Mouse (Mus musculus) myocyte (in vitro differentiated cells): ENCODE data around the gene Cdpf1. TPM values are rescaled to one million over a fixed set of nuclear protein-coding genes. Genes with fewer than 3 reads are reported as not detected.
A peak's percentile ranks its signal among the peaks of the same experiment; 100 is the strongest.

Source experiments
- H3K27me3 ChIP-seq: one replicate; pipeline ENCODE4 v1.6.1; 2011; ENCODE audit not compliant: control insufficient read depth, insufficient read depth, insufficient read length
- H3K36me3 ChIP-seq: one replicate; pipeline ENCODE4 v1.6.1; 2011; ENCODE audit not compliant: control insufficient read depth, insufficient read depth
- H3K4me2 ChIP-seq: one replicate; pipeline ENCODE4 v1.6.1; 2011; ENCODE audit warnings: low read depth, control low read depth
- H3K4me3 ChIP-seq: one replicate; pipeline ENCODE4 v1.5.1; 2011; ENCODE audit warnings: mild to moderate bottlenecking, control low read depth, moderate library complexity
- H3K79me2 ChIP-seq: one replicate; pipeline ENCODE4 v1.6.1; 2011; ENCODE audit not compliant: control insufficient read depth, insufficient read depth
- H3ac ChIP-seq: one replicate; pipeline ENCODE4 v1.6.1; 2011; ENCODE audit not compliant: control insufficient read depth, insufficient read length
- CEBPB ChIP-seq: IDR thresholded peaks from 2 replicates; pipeline ENCODE4 v1.6.1; 2011; ENCODE audit warnings: mild to moderate bottlenecking, moderate library complexity; ENCODE audit not compliant: poor library complexity, insufficient read depth, severe bottlenecking
- E2F4 ChIP-seq: IDR thresholded peaks from one replicate; pipeline ENCODE4 v1.6.1; 2011; ENCODE audit warnings: mild to moderate bottlenecking, control low read depth, moderate library complexity; ENCODE audit not compliant: insufficient read depth
- MAX ChIP-seq: IDR thresholded peaks from one replicate; pipeline ENCODE4 v1.6.1; 2011; ENCODE audit warnings: low read depth, mild to moderate bottlenecking, control low read depth
- MYOD1 ChIP-seq, 3 experiments: IDR thresholded peaks; one replicate each; pipeline ENCODE4 v1.6.1; 2011; ENCODE audit warnings: control low read depth in 2 of 3, low read depth in 2 of 3, mild to moderate bottlenecking in 2 of 3, moderate library complexity in 1 of 3; ENCODE audit not compliant: insufficient read length in 2 of 3, control insufficient read depth in 1 of 3
- MYOG ChIP-seq, 3 experiments: IDR thresholded peaks; one replicate each; pipeline ENCODE4 v1.6.1; 2011; ENCODE audit warnings: control low read depth in 2 of 3, low read depth in 2 of 3, mild to moderate bottlenecking in 2 of 3; ENCODE audit not compliant: insufficient read length in 2 of 3, control insufficient read depth in 1 of 3, insufficient read depth in 1 of 3
- POLR2A ChIP-seq: IDR thresholded peaks from one replicate; pipeline ENCODE4 v1.6.1; 2011; ENCODE audit warnings: low read depth, mild to moderate bottlenecking, control low read depth, moderate library complexity; ENCODE audit not compliant: insufficient read length
- POLR2AphosphoS2 ChIP-seq: IDR thresholded peaks from one replicate; pipeline ENCODE4 v1.6.1; 2011; ENCODE audit warnings: low read depth, control low read depth; ENCODE audit not compliant: insufficient read length
- REST ChIP-seq: IDR thresholded peaks from one replicate; pipeline ENCODE4 v1.6.1; 2011; ENCODE audit warnings: mild to moderate bottlenecking, control low read depth, moderate library complexity; ENCODE audit not compliant: insufficient read depth, insufficient read length
- SRF ChIP-seq: IDR thresholded peaks from one replicate; pipeline ENCODE4 v1.6.1; 2011; ENCODE audit warnings: low read depth; ENCODE audit not compliant: control insufficient read depth, insufficient read length
- TCF12 ChIP-seq: IDR thresholded peaks from one replicate; pipeline ENCODE4 v1.6.1; 2011; ENCODE audit warnings: mild to moderate bottlenecking, control low read depth; ENCODE audit not compliant: poor library complexity, insufficient read depth, severe bottlenecking
- TCF3 ChIP-seq: IDR thresholded peaks from one replicate; pipeline ENCODE4 v1.6.1; 2011; ENCODE audit warnings: low read depth, control low read depth; ENCODE audit not compliant: insufficient read length
- USF1 ChIP-seq: IDR thresholded peaks from one replicate; pipeline ENCODE4 v1.6.1; 2011; ENCODE audit warnings: low read depth, mild to moderate bottlenecking, control low read depth, moderate library complexity
- polyA plus RNA-seq: library from polyadenylated mRNA; unstranded; fragments of >200 nt; fragmentation: generic; extraction: Trizol; gene quantifications from one replicate; pipeline ENCODE4 v1.2.1, GENCODE M21; 2012; ENCODE audit warnings: missing spikeins

Gene Cdpf1
- 25.1 TPM for polyA plus RNA-seq

GRCm38 (mm10) chr15:85811535-85812277 is at the start of gene Cdpf1:
Gene Cdpf1, minus strand, starts transcription at chr15:85811697.
- Histone ChIP-seq H3K27me3 (peaks cover 29% of the 10 kb centered on the region), H3K79me2 (no peaks in the 10 kb centered on the region), H3K36me3 (no peaks in the 10 kb centered on the region), H3K4me3 (peak within 1 kb of the TSS; percentile 49), H3ac (peak within 1 kb of the TSS; percentile 33), H3K4me2 (peak within 1 kb of the TSS; percentile 81)
- no peak for TF ChIP-seq SRF
- no peak for TF ChIP-seq REST
- peak; percentile 96 for TF ChIP-seq POLR2AphosphoS2
- TF ChIP-seq MYOD1 (IDR thresholded peaks at IDR 0.05; ENCODE audit: control insufficient read depth in 1 of 3, insufficient read length in 2 of 3, low read depth in 2 of 3): no peak
- no peak for TF ChIP-seq MYOG (IDR thresholded peaks at IDR 0.05; ENCODE audit: control insufficient read depth in 1 of 3, insufficient read depth in 1 of 3, insufficient read length in 2 of 3, low read depth in 2 of 3)
- TF ChIP-seq POLR2A: peak; percentile 93
- 0 out of 2 replicates have a peak, but pooled peaks have one; percentile 13 for TF ChIP-seq CEBPB
- TF ChIP-seq TCF3: no peak

GRCm38 (mm10) chr15:85859490-85860031 is 48.1 kb upstream of the Cdpf1 start, which contains the start of gene Gtse1:
Gene Gtse1, plus strand, starts transcription at chr15:85859745.
- TF ChIP-seq TCF3: no peak
- TF ChIP-seq REST: no peak
- TF ChIP-seq USF1: peak; percentile 10
- no peak for TF ChIP-seq SRF
- TF ChIP-seq MYOG (IDR thresholded peaks at IDR 0.05; ENCODE audit: control insufficient read depth in 1 of 3, insufficient read depth in 1 of 3, insufficient read length in 2 of 3, low read depth in 2 of 3): no peak
- no peak for TF ChIP-seq MYOD1 (IDR thresholded peaks at IDR 0.05; ENCODE audit: control insufficient read depth in 1 of 3, insufficient read length in 2 of 3, low read depth in 2 of 3)
- peak; percentile 60 for TF ChIP-seq POLR2A
- peak; percentile 63 for TF ChIP-seq POLR2AphosphoS2
- no peak for TF ChIP-seq TCF12
- TF ChIP-seq MAX: no peak
- no peak for TF ChIP-seq CEBPB
- peak; percentile 97 for TF ChIP-seq E2F4
- Histone ChIP-seq H3K4me3 (peak within 1 kb of the TSS; percentile 87), H3K79me2 (peaks cover 29% of the 10 kb centered on the region), H3K4me2 (peak within 1 kb of the TSS; percentile 99), H3K27me3 (peaks cover 22% of the 10 kb centered on the region), H3ac (peak within 1 kb of the TSS; percentile 6), H3K36me3 (peaks cover 4% of the 10 kb centered on the region)

- Histone ChIP-seq H3K36me3 (peaks cover under 1% of the 10 kb centered on the region), H3K27me3 (peaks cover 27% of the 10 kb centered on the region), H3K79me2 (peaks cover 29% of the 10 kb centered on the region), H3K4me2 (peak overlapping the region; percentile 99), H3K4me3 (peak overlapping the region; percentile 87), H3ac (peak overlapping the region; percentile 6)
- TF ChIP-seq POLR2A (no peak), TCF3 (no peak), MYOD1 (IDR thresholded peaks at IDR 0.05; ENCODE audit: control insufficient read depth in 1 of 3, insufficient read length in 2 of 3, low read depth in 2 of 3) (no peak), TCF12 (no peak)
Measured at GRCm38 (mm10) chr15:85858980-85859489, 47.5 kb upstream of the Cdpf1 start.

GRCm38 (mm10) chr15:85851656-85852392 is 40.3 kb upstream of the Cdpf1 start:
- no peaks in the 10 kb centered on the region for H3K79me2 ChIP-seq
- H3K27me3 ChIP-seq: peaks cover 70% of the 10 kb centered on the region
- H3ac ChIP-seq: no peak overlapping the region
- TF ChIP-seq CEBPB (no peak), TCF12 (no peak), MAX (no peak), POLR2AphosphoS2 (no peak), REST (no peak), MYOD1 (IDR thresholded peaks at IDR 0.05; ENCODE audit: control insufficient read depth in 1 of 3, insufficient read length in 2 of 3, low read depth in 2 of 3) (no peak), MYOG (IDR thresholded peaks at IDR 0.05; ENCODE audit: control insufficient read depth in 1 of 3, insufficient read depth in 1 of 3, insufficient read length in 2 of 3, low read depth in 2 of 3) (no peak), USF1 (no peak), E2F4 (no peak), SRF (no peak), POLR2A (no peak), TCF3 (no peak)
- H3K36me3 ChIP-seq: no peaks in the 10 kb centered on the region
- no peak overlapping the region for H3K4me3 ChIP-seq
- no peak overlapping the region for H3K4me2 ChIP-seq
